Mouse (Mus musculus) right cerebral cortex, adult 18-20 months (tissue): Measurements from ENCODE around the gene Gm13088.
"Not testable (repeated sequence)": the region's sequence is repeated elsewhere in the genome, so short reads cannot be mapped to it uniquely, and the experiment has no call there.

Source experiments
- DNase-seq: peaks from one replicate; pipeline ENCODE4 v3.0.0; 2022; ENCODE audit warnings: mixed read lengths

Gm13088 gene

GRCm38 (mm10) chr4:143657146-143657545 is at the start of gene Gm13088:
Gm13088 (minus strand) TSS chr4:143657246.
- not testable (repeated sequence) for DNase-seq

DNA sequence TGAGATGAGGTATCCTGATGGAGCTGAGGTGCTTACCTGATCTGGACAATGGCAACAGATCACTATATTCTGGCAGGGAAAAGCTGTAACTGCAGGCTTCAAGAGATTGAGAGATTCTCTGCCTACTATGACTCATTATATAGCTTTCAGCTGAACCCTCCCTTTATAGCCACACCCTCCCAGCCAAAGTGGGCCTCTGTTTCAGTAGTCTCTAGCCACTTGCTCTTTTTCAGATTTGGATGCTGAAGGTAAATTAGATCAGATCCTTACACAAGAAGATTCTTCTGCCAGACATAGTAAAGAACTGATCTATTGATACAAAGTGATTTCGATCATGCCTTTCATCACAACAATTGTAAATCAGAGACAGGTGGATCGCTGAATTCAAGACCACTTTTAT is 45.6 kb upstream of the Gm13088 start, which contains the start of gene Gm13089:
TSS of gene Gm13089 (minus strand) at position 101 of the 400 bp plus-strand sequence.
- DNase-seq = no peak

DNA sequence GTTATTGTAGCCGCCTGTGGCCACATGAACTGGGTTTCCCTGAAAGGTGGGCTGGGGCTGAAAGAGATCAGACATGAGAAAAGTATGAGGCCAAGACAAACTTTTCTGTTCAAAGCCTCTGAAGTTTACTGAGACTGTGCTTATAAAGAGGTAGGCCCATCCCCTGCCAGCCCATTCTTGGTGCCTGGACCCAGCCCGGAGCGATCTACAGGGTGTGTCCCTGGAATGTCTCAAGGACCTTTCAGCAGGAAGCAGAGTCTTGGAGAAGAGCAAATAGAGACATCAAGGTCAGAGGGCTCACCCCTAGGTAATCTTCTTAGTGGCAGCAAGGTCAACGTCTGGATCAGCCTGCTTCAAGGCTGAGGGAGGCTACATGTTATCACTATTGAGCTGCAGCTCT is 38.9 kb downstream of the Gm13088 start:
- DNase-seq = not testable (repeated sequence)

DNA sequence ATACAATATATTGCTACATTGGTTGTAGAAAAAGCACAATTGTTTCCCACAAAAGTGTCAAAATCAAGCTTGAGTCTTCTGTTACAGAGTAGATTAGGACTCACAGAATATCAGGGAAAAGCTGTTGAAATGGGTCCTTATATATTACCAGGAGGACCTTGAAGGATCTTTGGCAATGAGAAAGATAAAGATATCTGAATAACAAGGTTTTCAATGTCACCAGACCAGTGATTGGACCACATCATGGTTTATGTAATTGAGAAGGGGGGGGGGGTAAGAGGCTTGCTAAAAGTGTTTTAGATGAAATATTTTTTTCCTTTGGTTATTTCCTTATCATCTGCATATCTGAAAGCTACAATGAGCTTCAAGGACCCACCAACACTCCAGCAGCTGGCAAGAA is 42.3 kb downstream of the Gm13088 start, which contains the start of gene Gm13083:
TSS of gene Gm13083 (plus strand) at position 301 of the 400 bp plus-strand sequence.
- DNase-seq = not testable (repeated sequence)

- not testable (repeated sequence) for DNase-seq
Measured at GRCm38 (mm10) chr4:143611927-143612326, 45.1 kb downstream of the Gm13088 start.
